Mouse (Mus musculus) erythroblast, embryonic 14.5 days (primary cell): ENCODE results near the gene Ankrd44.

Experiments
- GATA1 ChIP-seq: IDR thresholded peaks from 2 replicates; pipeline ENCODE4 v1.6.1; 2012; ENCODE audit warnings: low read length, inconsistent platforms, mixed read lengths
- TAL1 ChIP-seq: IDR thresholded peaks from 3 replicates; pipeline ENCODE4 v1.6.1; 2012; ENCODE audit warnings: low read length, inconsistent platforms, mixed read lengths

GRCm38 (mm10) chr1:54961724-54962123 is 35.5 kb upstream of the Ankrd44 start:
- TF ChIP-seq GATA1 = no peak
- no peak for TF ChIP-seq TAL1
